Mouse (Mus musculus) heart, adult 10 weeks (tissue): Measurements from ENCODE around the gene Slc38a7. TPM values are rescaled to one million over a fixed set of nuclear protein-coding genes. Genes with fewer than 3 reads are reported as not detected.

Experiments used
- polyA plus RNA-seq: library from polyadenylated mRNA; stranded (reverse); fragments of 350-450 nt; fragmentation: Illumina TruSeq; extraction: RNeasy Lipid Tissue Mini Kit (QIAGEN cat#74804); gene quantifications from one replicate; pipeline ENCODE4 v1.2.3, GENCODE M21; 2014; ENCODE audit warnings: low read depth, low replicate concordance

Gene Slc38a7
- polyA plus RNA-seq = 13.9 TPM

DNA sequence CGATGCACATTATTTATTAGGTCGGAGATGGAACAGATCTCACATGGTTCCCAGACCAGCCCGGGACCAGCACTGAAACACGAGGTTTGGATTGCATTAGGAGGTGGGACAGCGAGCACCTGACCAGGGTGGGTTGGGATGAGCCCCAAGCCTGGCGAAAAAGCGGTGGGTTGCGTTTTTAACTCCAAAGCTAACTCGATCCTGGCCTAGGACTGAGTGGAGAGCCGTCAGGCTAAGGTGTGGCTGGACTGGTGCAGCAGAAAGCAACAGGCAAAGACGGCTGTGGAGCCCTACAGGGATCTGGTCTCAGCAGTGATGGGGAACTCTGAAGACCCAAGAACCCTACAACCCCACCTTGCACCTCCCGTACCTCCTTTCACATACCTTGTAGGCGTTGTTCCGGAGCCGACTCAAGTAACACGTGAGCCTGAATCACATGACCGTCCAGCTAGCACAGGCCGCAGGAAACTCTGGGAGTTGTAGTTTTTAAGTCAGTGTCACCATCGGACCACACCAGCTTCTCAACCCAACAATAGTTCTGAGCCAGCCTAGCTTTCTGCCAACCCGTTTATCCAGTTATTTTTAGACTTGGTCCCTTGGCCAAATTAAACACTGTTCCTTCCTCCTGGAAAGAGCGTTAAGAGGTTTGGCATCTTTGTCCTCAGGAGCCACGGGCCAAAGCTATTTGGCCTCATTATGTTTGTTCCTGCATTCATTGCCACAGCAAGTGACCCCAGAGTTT lies at the start of gene Slc38a7:
Gene Slc38a7, minus strand, starts transcription at position 438 of the 742 bp plus-strand sequence.

GRCm38 (mm10) chr8:95888285-95889136 lies 35.2 kb upstream of the Slc38a7 start, which contains the start of gene Got2:
Got2 (minus strand) TSS chr8:95888547.

GRCm38 (mm10) chr8:95825162-95825561 lies 28.2 kb downstream of the Slc38a7 start, which contains the start of gene Sap18b:
Sap18b (plus strand) TSS chr8:95825346.

GRCm38 (mm10) chr8:95807331-95807843 lies 46.0 kb downstream of the Slc38a7 start, which contains the start of gene Cnot1:
Cnot1 (minus strand) TSS chr8:95807464.

Other genes starting within 250 kb of the Slc38a7 start
- 1.4 TPM for gene Gins3, start 220.1 kb downstream of the Slc38a7 start, polyA plus RNA-seq
- gene Ndrg4, start 176.6 kb downstream of the Slc38a7 start, polyA plus RNA-seq = 311 TPM
- 31.6 TPM for gene Setd6, start 137.7 kb downstream of the Slc38a7 start, polyA plus RNA-seq
- 74.4 TPM for gene Cnot1, start 46.1 kb downstream of the Slc38a7 start, polyA plus RNA-seq
- 68.0 TPM for gene Sap18b, start 28.2 kb downstream of the Slc38a7 start, polyA plus RNA-seq
- 814 TPM for gene Got2, start 35.0 kb upstream of the Slc38a7 start, polyA plus RNA-seq